9 mouse cellular contexts compared by ENCODE assay signal in the genomic region with DNA sequence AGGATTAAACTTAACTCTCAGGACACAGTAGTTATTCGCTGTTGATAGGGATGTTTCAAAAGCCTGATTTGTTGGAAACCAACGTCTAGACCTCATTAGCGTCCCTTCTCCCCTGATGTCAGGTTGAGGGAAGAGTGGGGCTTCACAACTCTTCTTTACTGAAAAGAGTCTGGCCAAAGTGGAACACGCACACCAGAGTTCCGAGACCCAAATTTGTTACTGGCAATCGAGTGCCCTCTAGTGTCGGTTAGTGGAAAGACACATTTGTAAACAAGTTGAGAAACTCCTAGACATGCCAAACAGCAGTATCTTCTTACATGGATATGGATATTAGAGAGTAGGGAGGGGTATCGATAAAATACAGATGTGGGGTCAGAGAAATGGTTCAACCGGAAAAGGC. TPM values are rescaled to one million over a fixed set of nuclear protein-coding genes. Genes with fewer than 3 reads are reported as not detected.
DNase-seq lines count a peak whose midpoint lies in the region; ATAC-seq lines count a peak whose summit lies in the region.
"Had no signal": no experiment of that assay in that cellular context is flagged by ENCODE, and none has a peak within 500 bp of the region (broad histone marks: within the 10 kb centered on the region; RNA-seq: fewer than 3 reads in every experiment).

No protein-coding gene starts in this region.

- no peak overlapping the region for H3K9ac ChIP-seq in liver, embryonic 11.5 days (ENCODE audit: low read depth, low read length)
- H3K9ac ChIP-seq: embryonic facial prominence, embryonic 15.5 days had no signal

- H3K36me3 ChIP-seq in liver, embryonic 11.5 days (ENCODE audit: control insufficient read depth, insufficient read depth, low read length) = no peaks in the 10 kb centered on the region
- H3K36me3 ChIP-seq: embryonic facial prominence, embryonic 15.5 days had no signal

- H3K4me2 ChIP-seq in liver, embryonic 11.5 days = no peak overlapping the region
- H3K4me2 ChIP-seq: embryonic facial prominence, embryonic 15.5 days had no signal

- intact Hi-C loops in heart, postnatal 10 days (cut with DNase I) = loop anchor here (1.0 to 5.0 kb wide), 3 partner anchors 290 to 429 kb away; no protein-coding TSS in a partner anchor
- intact Hi-C loops in left cerebral cortex, postnatal 10 days (cut with DNase I) = loop anchor here (5.0 kb wide), 1 partner anchor 390 kb away; no protein-coding TSS in a partner anchor

- H3K4me1 ChIP-seq in liver, embryonic 11.5 days (replicated peaks; ENCODE audit: control insufficient read depth, insufficient read depth, low read length) = no peaks in the 10 kb centered on the region
- H3K4me1 ChIP-seq: embryonic facial prominence, embryonic 15.5 days had no signal

- H3K27ac ChIP-seq in liver, embryonic 11.5 days (ENCODE audit: low read depth, low read length) = no peak overlapping the region
- H3K27ac ChIP-seq: embryonic facial prominence, embryonic 15.5 days had no signal

- WGBS in liver, embryonic 11.5 days = 6% methylated on average over 9 of the region's 9 CpGs

- DNase-seq in liver = peak; percentile 45
- no peak for DNase-seq in liver, embryonic 11.5 days (ENCODE audit: low spot score)
- DNase-seq in Muller cell, postnatal 12 days (ENCODE audit: inconsistent ontology term) = peak; percentile 78
- DNase-seq in heart, postnatal 10 days = peak; percentile 77 to 87
- peak; percentile 48 to 70 for DNase-seq in left cerebral cortex, postnatal 10 days (ENCODE audit: extremely low spot score in 1 of 2, low spot score in 2 of 2)
- peak; percentile 84 for DNase-seq in mesoderm, embryonic 11.5 days (ENCODE audit: low read depth, low spot score)
- peak; percentile 34 for DNase-seq in thymus, postnatal 25 days

- H3K27me3 ChIP-seq in liver, embryonic 11.5 days (replicated peaks; ENCODE audit: control insufficient read depth, insufficient read depth, low read length) = no peaks in the 10 kb centered on the region
- H3K27me3 ChIP-seq: embryonic facial prominence, embryonic 15.5 days had no signal

- no peak for ATAC-seq in liver, embryonic 11.5 days (replicated peaks; ENCODE audit: low FRiP score)
- ATAC-seq in common myeloid progenitor, adult 5-6 weeks (replicated peaks; ENCODE audit: low read depth, poor library complexity, severe bottlenecking) = peak; percentile 87

- no peak overlapping the region for H3K4me3 ChIP-seq in liver, embryonic 11.5 days (ENCODE audit: low read depth, low read length)
- H3K4me3 ChIP-seq: embryonic facial prominence, embryonic 15.5 days had no signal

- no peaks in the 10 kb centered on the region for H3K9me3 ChIP-seq in liver, embryonic 11.5 days (ENCODE audit: control insufficient read depth, low read length)
- H3K9me3 ChIP-seq: embryonic facial prominence, embryonic 15.5 days had no signal

RNA-seq across cellular contexts. Expression of a gene that starts 14.7 kb away (rescaled TPM):
- 13.0 and 14.6 TPM in 2 replicates for polyA plus RNA-seq in liver, embryonic 11.5 days (2014; fragmentation: Nextera tagmentation; extraction: Ambion mirVana)
- total RNA-seq in common myeloid progenitor, adult 5-6 weeks (2017) = 13.3 and 22.0 TPM in 2 replicates
- 10 to 100 TPM; 17.3 to 18.1 TPM for total RNA-seq in heart, postnatal 10 days (2021)
- 1 to 10 TPM; 7.7 to 8.1 TPM for total RNA-seq in left cerebral cortex, postnatal 10 days (2021)

RNA-seq across cellular contexts. Expression of a gene that starts 18.1 kb away (rescaled TPM):
- polyA plus RNA-seq in liver, embryonic 11.5 days (2014; fragmentation: Nextera tagmentation; extraction: Ambion mirVana) = 29.9 and 32.7 TPM in 2 replicates
- 19.4 and 27.1 TPM in 2 replicates for total RNA-seq in common myeloid progenitor, adult 5-6 weeks (2017)
- total RNA-seq in heart, postnatal 10 days (2021) = 10 to 100 TPM; 18.6 to 19.5 TPM
- total RNA-seq in left cerebral cortex, postnatal 10 days (2021) = 10 to 100 TPM; 28.7 to 32.3 TPM
